Mouse (Mus musculus): ENCODE data around the gene Senp3. TPM values are rescaled to one million over a fixed set of nuclear protein-coding genes. Genes with fewer than 3 reads are reported as not detected.
"Not testable (repeated sequence)": the region's sequence is repeated elsewhere in the genome, so short reads cannot be mapped to it uniquely, and the experiment has no call there.

Gene Senp3
- polyA plus RNA-seq, 1 experiment from 2014 or later = 116 TPM

GRCm38 (mm10) chr11:69712954-69713672, 31.2 kb upstream of the Senp3 start:
- peak; percentile 30 for DNase-seq (ENCODE audit: low spot score)
- WGBS = 68% methylated on average over 20 of the region's 20 CpGs

GRCm38 (mm10) chr11:69711082-69711481, 29.2 kb upstream of the Senp3 start:
- WGBS = 80% methylated on average over 2 of the region's 2 CpGs
- DNase-seq (ENCODE audit: low spot score) = no peak
- Histone ChIP-seq H3K9me3 (no peaks in the 10 kb centered on the region), H3K4me3 (no peak overlapping the region), H3K36me3 (no peaks in the 10 kb centered on the region), H3K27ac (no peak overlapping the region), H3K27me3 (ENCODE audit: insufficient read depth, poor library complexity, severe bottlenecking) (no peaks in the 10 kb centered on the region), H3K4me1 (replicated peaks) (peaks cover 37% of the 10 kb centered on the region)

More at GRCm38 (mm10) chr11:69712954-69713672, 31.2 kb upstream of the Senp3 start:
- Histone ChIP-seq H3K27ac (0 out of 2 replicates have a peak overlapping the region, but pooled peaks have one; percentile 16), H3K27me3 (ENCODE audit: insufficient read depth, poor library complexity, severe bottlenecking) (no peaks in the 10 kb centered on the region), H3K4me3 (no peak overlapping the region), H3K4me1 (replicated peaks) (peaks cover 33% of the 10 kb centered on the region), H3K9me3 (no peaks in the 10 kb centered on the region), H3K36me3 (no peaks in the 10 kb centered on the region)

- 75% methylated on average over 3 of the region's 3 CpGs for whole genome bisulfite sequencing
- Histone ChIP-seq H3K9me3 (no peaks in the 10 kb centered on the region), H3K4me3 (no peak overlapping the region), H3K36me3 (no peaks in the 10 kb centered on the region), H3K27ac (no peak overlapping the region), H3K27me3 (ENCODE audit: insufficient read depth, poor library complexity, severe bottlenecking) (no peaks in the 10 kb centered on the region), H3K4me1 (replicated peaks) (peaks cover 32% of the 10 kb centered on the region)
- no peak for DNase-seq (ENCODE audit: low spot score)
These were observed 28.6 kb upstream of the Senp3 start for GRCm38 (mm10) chr11:69710470-69710869.

- peak; percentile 9 for DNase-seq (ENCODE audit: low spot score)
- Histone ChIP-seq H3K9me3 (no peaks in the 10 kb centered on the region), H3K27ac (peak overlapping the region; percentile 68), H3K4me3 (no peak overlapping the region), H3K36me3 (no peaks in the 10 kb centered on the region), H3K27me3 (ENCODE audit: insufficient read depth, poor library complexity, severe bottlenecking) (no peaks in the 10 kb centered on the region), H3K4me1 (replicated peaks) (peaks cover 29% of the 10 kb centered on the region)
- WGBS = 56% methylated on average over 11 of the region's 11 CpGs
These were observed 27.9 kb upstream of the Senp3 start for GRCm38 (mm10) chr11:69709554-69710446.

- Histone ChIP-seq H3K9me3 (no peaks in the 10 kb centered on the region), H3K27ac (no peak overlapping the region), H3K27me3 (ENCODE audit: insufficient read depth, poor library complexity, severe bottlenecking) (no peaks in the 10 kb centered on the region), H3K4me3 (no peak overlapping the region), H3K4me1 (replicated peaks) (peaks cover 29% of the 10 kb centered on the region), H3K36me3 (no peaks in the 10 kb centered on the region)
- 71% methylated on average over 3 of the region's 3 CpGs for WGBS
- DNase-seq (ENCODE audit: low spot score) = no peak
These were observed 26.9 kb upstream of the Senp3 start for GRCm38 (mm10) chr11:69708614-69709265.

- Histone ChIP-seq H3K36me3 (no peaks in the 10 kb centered on the region), H3K9me3 (no peaks in the 10 kb centered on the region), H3K4me3 (no peak overlapping the region), H3K4me1 (replicated peaks) (peaks cover 22% of the 10 kb centered on the region), H3K27me3 (ENCODE audit: insufficient read depth, poor library complexity, severe bottlenecking) (no peaks in the 10 kb centered on the region), H3K27ac (no peak overlapping the region)
- 87% methylated on average over 4 of the region's 4 CpGs for WGBS
- no peak for DNase-seq (ENCODE audit: low spot score)
These were observed 26.0 kb upstream of the Senp3 start for GRCm38 (mm10) chr11:69707873-69708381.

GRCm38 (mm10) chr11:69707480-69707847, 25.6 kb upstream of the Senp3 start:
- WGBS = 91% methylated on average over 4 of the region's 4 CpGs
- no peak for DNase-seq (ENCODE audit: low spot score)
- H3K4me1 ChIP-seq (replicated peaks) = peaks cover 22% of the 10 kb centered on the region
- no peaks in the 10 kb centered on the region for H3K9me3 ChIP-seq
- H3K4me3 ChIP-seq = no peak overlapping the region
- no peak overlapping the region for H3K27ac ChIP-seq
- no peaks in the 10 kb centered on the region for H3K36me3 ChIP-seq
- H3K27me3 ChIP-seq (ENCODE audit: insufficient read depth, poor library complexity, severe bottlenecking) = no peaks in the 10 kb centered on the region

GRCm38 (mm10) chr11:69706775-69707479, 25.0 kb upstream of the Senp3 start:
- Histone ChIP-seq H3K36me3 (no peaks in the 10 kb centered on the region), H3K4me3 (no peak overlapping the region), H3K4me1 (replicated peaks) (peaks cover 22% of the 10 kb centered on the region), H3K9me3 (no peaks in the 10 kb centered on the region), H3K27ac (no peak overlapping the region), H3K27me3 (ENCODE audit: insufficient read depth, poor library complexity, severe bottlenecking) (no peaks in the 10 kb centered on the region)
- no peak for DNase-seq (ENCODE audit: low spot score)
- 48% methylated on average over 6 of the region's 6 CpGs for WGBS

- H3K27me3 ChIP-seq (ENCODE audit: insufficient read depth, poor library complexity, severe bottlenecking) = no peaks in the 10 kb centered on the region
- H3K4me3 ChIP-seq = no peak overlapping the region
- H3K27ac ChIP-seq = no peak overlapping the region
- no peaks in the 10 kb centered on the region for H3K36me3 ChIP-seq
- peaks cover 18% of the 10 kb centered on the region for H3K4me1 ChIP-seq (replicated peaks)
- no peaks in the 10 kb centered on the region for H3K9me3 ChIP-seq
- DNase-seq (ENCODE audit: low spot score) = no peak
- WGBS = 49% methylated on average over 2 of the region's 2 CpGs
These were observed 22.7 kb upstream of the Senp3 start for GRCm38 (mm10) chr11:69704613-69705010.

- Histone ChIP-seq H3K36me3 (no peaks in the 10 kb centered on the region), H3K27me3 (ENCODE audit: insufficient read depth, poor library complexity, severe bottlenecking) (no peaks in the 10 kb centered on the region), H3K4me3 (no peak overlapping the region), H3K4me1 (replicated peaks) (peaks cover 12% of the 10 kb centered on the region), H3K27ac (no peak overlapping the region), H3K9me3 (no peaks in the 10 kb centered on the region)
- 68% methylated on average over 8 of the region's 8 CpGs for WGBS
- no peak for DNase-seq (ENCODE audit: low spot score)
These were observed 22.1 kb upstream of the Senp3 start for GRCm38 (mm10) chr11:69703814-69704612.

- H3K4me3 ChIP-seq; H3K27me3 ChIP-seq (ENCODE audit: insufficient read depth, poor library complexity, severe bottlenecking); H3K9me3 ChIP-seq; DNase-seq (ENCODE audit: low spot score); H3K36me3 ChIP-seq; H3K27ac ChIP-seq; H3K4me1 ChIP-seq (replicated peaks): not testable (repeated sequence)
- 75% methylated on average over 3 of the region's 3 CpGs for WGBS
These were observed 21.5 kb upstream of the Senp3 start for GRCm38 (mm10) chr11:69703381-69703780.

- 92% methylated on average over 10 of the region's 10 CpGs for WGBS
- H3K4me3 ChIP-seq; H3K36me3 ChIP-seq; H3K27ac ChIP-seq; H3K4me1 ChIP-seq (replicated peaks); DNase-seq (ENCODE audit: low spot score); H3K27me3 ChIP-seq (ENCODE audit: insufficient read depth, poor library complexity, severe bottlenecking); H3K9me3 ChIP-seq: not testable (repeated sequence)
These were observed 21.0 kb upstream of the Senp3 start for GRCm38 (mm10) chr11:69702886-69703285.

Data from hindbrain, embryonic 10.5 days (tissue).